In genomic region chr6:147086594-147087225, GRCm38 (mm10) we compare ENCODE assay signal across 9 mouse cellular contexts. TPM values are rescaled to one million over a fixed set of nuclear protein-coding genes. Genes with fewer than 3 reads are reported as not detected.
A peak's percentile ranks its signal among the peaks of the same experiment; 100 is the strongest.
DNase-seq lines count a peak whose midpoint lies in the region; ATAC-seq lines count a peak whose summit lies in the region.
"Had no signal": no experiment of that assay in that cellular context is flagged by ENCODE, and none has a peak within 500 bp of the region (broad histone marks: within the 10 kb centered on the region; RNA-seq: fewer than 3 reads in every experiment).

Mansc4 (minus strand) TSS chr6:147087032.

- H3K4me1 ChIP-seq in forebrain, embryonic 10.5 days = peaks cover 43% of the 10 kb centered on the region
- H3K4me1 ChIP-seq in hindbrain, embryonic 10.5 days (replicated peaks) = peaks cover 34% of the 10 kb centered on the region
- H3K4me1 ChIP-seq in limb, embryonic 11.5 days (ENCODE audit: control insufficient read depth, insufficient read depth, low read length) = peaks cover 7% of the 10 kb centered on the region
- H3K4me1 ChIP-seq in neural tube, embryonic 13.5 days (replicated peaks) = peaks cover 21% of the 10 kb centered on the region

- peak within 1 kb of the TSS; percentile 47 for H3K4me3 ChIP-seq in forebrain, embryonic 10.5 days
- H3K4me3 ChIP-seq in hindbrain, embryonic 10.5 days = peak within 1 kb of the TSS; percentile 48
- peak within 1 kb of the TSS; percentile 24 for H3K4me3 ChIP-seq in limb, embryonic 11.5 days (ENCODE audit: low read depth, low read length)
- H3K4me3 ChIP-seq in neural tube, embryonic 13.5 days = peak within 1 kb of the TSS; percentile 25
- H3K4me3 ChIP-seq: myocyte had no signal

- H3K27me3 ChIP-seq in forebrain, embryonic 10.5 days (ENCODE audit: poor library complexity, severe bottlenecking) = peaks cover 37% of the 10 kb centered on the region
- peaks cover 20% of the 10 kb centered on the region for H3K27me3 ChIP-seq in hindbrain, embryonic 10.5 days (ENCODE audit: insufficient read depth, poor library complexity, severe bottlenecking)
- H3K27me3 ChIP-seq in limb, embryonic 11.5 days (ENCODE audit: control insufficient read depth, insufficient read depth, low read length) = no peaks in the 10 kb centered on the region
- H3K27me3 ChIP-seq in neural tube, embryonic 13.5 days = peaks cover 9% of the 10 kb centered on the region

- H3K27ac ChIP-seq in forebrain, embryonic 10.5 days = peak within 1 kb of the TSS; percentile 81
- peak within 1 kb of the TSS; percentile 74 for H3K27ac ChIP-seq in hindbrain, embryonic 10.5 days
- peak within 1 kb of the TSS; percentile 45; the same call in 1 of the 2 replicates for H3K27ac ChIP-seq in limb, embryonic 11.5 days (replicated peaks; ENCODE audit: low read depth, low read length)
- H3K27ac ChIP-seq in neural tube, embryonic 13.5 days (replicated peaks) = no peak within 1 kb of the TSS

- H3K9ac ChIP-seq in limb, embryonic 11.5 days (ENCODE audit: low read length) = peak within 1 kb of the TSS; percentile 67
- H3K9ac ChIP-seq in neural tube, embryonic 13.5 days = peak within 1 kb of the TSS; percentile 61

- no peak for ATAC-seq in limb, embryonic 11.5 days (ENCODE audit: insufficient number of reproducible peaks, low FRiP score, low TSS enrichment, low read depth)
- ATAC-seq in neural tube, embryonic 13.5 days (ENCODE audit: low read depth) = 0 out of 2 replicates have a peak, but pooled peaks have one; percentile 2

- no peaks in the 10 kb centered on the region for H3K9me3 ChIP-seq in forebrain, embryonic 10.5 days
- no peaks in the 10 kb centered on the region for H3K9me3 ChIP-seq in hindbrain, embryonic 10.5 days
- no peaks in the 10 kb centered on the region for H3K9me3 ChIP-seq in limb, embryonic 11.5 days (ENCODE audit: control insufficient read depth, low read length)
- no peaks in the 10 kb centered on the region for H3K9me3 ChIP-seq in neural tube, embryonic 13.5 days

- H3K4me2 ChIP-seq in limb, embryonic 11.5 days (ENCODE audit: low read depth, severe bottlenecking) = peak within 1 kb of the TSS; percentile 58
- H3K4me2 ChIP-seq in neural tube, embryonic 13.5 days = peak within 1 kb of the TSS; percentile 56

- H3K36me3 ChIP-seq in forebrain, embryonic 10.5 days (replicated peaks) = no peaks in the 10 kb centered on the region
- no peaks in the 10 kb centered on the region for H3K36me3 ChIP-seq in hindbrain, embryonic 10.5 days
- H3K36me3 ChIP-seq in limb, embryonic 11.5 days (ENCODE audit: control insufficient read depth, insufficient read depth, low read length) = no peaks in the 10 kb centered on the region
- H3K36me3 ChIP-seq in neural tube, embryonic 13.5 days = no peaks in the 10 kb centered on the region

- peak; percentile 42 for DNase-seq in adrenal gland, postnatal 10 days
- DNase-seq in adrenal gland, adult 18-20 months (ENCODE audit: low spot score in 2 of 2) = no peak
- DNase-seq in forebrain, embryonic 10.5 days (ENCODE audit: extremely low spot score, low spot score) = peak; percentile 33
- DNase-seq in hindbrain, embryonic 10.5 days (ENCODE audit: low spot score) = peak; percentile 59
- peak; percentile 70 for DNase-seq in limb, embryonic 11.5 days (ENCODE audit: low spot score)
- no peak for DNase-seq in spleen, adult 12 weeks (ENCODE audit: low spot score)
- DNase-seq in right cerebral cortex, adult 2 months (ENCODE audit: low spot score in 2 of 2) = no peak

- 6% methylated on average over 19 of the region's 20 CpGs for WGBS in forebrain, embryonic 10.5 days
- WGBS in hindbrain, embryonic 10.5 days = 4% methylated on average over 20 of the region's 20 CpGs
- 4% methylated on average over 20 of the region's 20 CpGs for WGBS in limb, embryonic 11.5 days
- WGBS in neural tube, embryonic 13.5 days = 7% methylated on average over 20 of the region's 20 CpGs

RNA-seq across cellular contexts. Expression of gene Mansc4, which starts in this region (rescaled TPM):
- total RNA-seq in adrenal gland, postnatal 10 days (2021) = under 1 TPM in 1 of 2 experiments, not detected in 1; 0.51 TPM
- under 1 TPM in 1 of 2 experiments, not detected in 1; 0.27 TPM for total RNA-seq in adrenal gland, adult 18-20 months (2021)
- 1.1 and 1.5 TPM in 2 replicates for polyA plus RNA-seq in forebrain, embryonic 10.5 days (2016; fragmentation: Nextera tagmentation; extraction: Ambion mirVana)
- 0.63 and 1.00 TPM in 2 replicates for polyA plus RNA-seq in hindbrain, embryonic 10.5 days (2016; fragmentation: Nextera tagmentation; extraction: Ambion mirVana)
- 1.9 and 2.5 TPM in 2 replicates for polyA plus RNA-seq in limb, embryonic 11.5 days (2014; fragmentation: Nextera tagmentation; extraction: Ambion mirVana)
- 0.26 and 0.40 TPM in 2 replicates for polyA plus RNA-seq in neural tube, embryonic 13.5 days (2015; fragmentation: Nextera tagmentation; extraction: Ambion mirVana)

Comparison
In these comparisons a context has a peak if more than half of its experiments do, and no peak if none do; other contexts are left out.
1. Peak in DNase-seq in adrenal gland, postnatal 10 days; RNA of the gene not detected or under 1 TPM.
2. Peak in DNase-seq, H3K4me3 ChIP-seq and H3K27ac ChIP-seq in hindbrain, embryonic 10.5 days; RNA of the gene not detected or under 1 TPM.
3. Peak in ATAC-seq, H3K4me3 ChIP-seq, H3K9ac ChIP-seq and H3K4me2 ChIP-seq in neural tube, embryonic 13.5 days; RNA of the gene not detected or under 1 TPM.
4. DNase-seq: peak in forebrain, embryonic 10.5 days (single experiment) and limb, embryonic 11.5 days (single experiment); none in adrenal gland, adult 18-20 months (0 of 2), spleen, adult 12 weeks (single experiment) and right cerebral cortex, adult 2 months (0 of 2).
5. Peak in every context shown above with its lines, with median percentiles within 50 percentile points of each other: H3K4me3 ChIP-seq.